Mouse (Mus musculus): ENCODE measurements around the gene Eng. TPM values are rescaled to one million over a fixed set of nuclear protein-coding genes. Genes with fewer than 3 reads are reported as not detected.
A peak's percentile ranks its signal among the peaks of the same experiment; 100 is the strongest.

Eng gene
- polyA plus RNA-seq, 1 experiment from 2014 or later, result 83.8 TPM

GRCm38 (mm10) chr2:32682721-32683417, 36.5 kb downstream of the Eng start:
- no peaks in the 10 kb centered on the region for H3K9me3 ChIP-seq (replicated peaks)
- H3K36me3 ChIP-seq, result peaks cover 70% of the 10 kb centered on the region
- WGBS, result 77% methylated on average over 14 of the region's 14 CpGs

GRCm38 (mm10) chr2:32683701-32684100, 37.3 kb downstream of the Eng start:
- Histone ChIP-seq H3K27ac (replicated peaks) (no peak overlapping the region), H3K9ac (no peak overlapping the region), H3K36me3 (peaks cover 64% of the 10 kb centered on the region), H3K4me3 (replicated peaks) (no peak overlapping the region), H3K4me1 (peaks cover 27% of the 10 kb centered on the region), H3K9me3 (replicated peaks) (no peaks in the 10 kb centered on the region), H3K4me2 (replicated peaks) (no peak overlapping the region), H3K27me3 (no peaks in the 10 kb centered on the region)
- no peak for ATAC-seq (ENCODE audit: insufficient number of reproducible peaks, low FRiP score, low TSS enrichment, low read depth)
- 91% methylated on average over 10 of the region's 10 CpGs for WGBS

More at GRCm38 (mm10) chr2:32682721-32683417, 36.5 kb downstream of the Eng start:
- peaks cover 27% of the 10 kb centered on the region for H3K4me1 ChIP-seq
- no peak overlapping the region for H3K4me3 ChIP-seq (replicated peaks)
- no peak overlapping the region for H3K9ac ChIP-seq
- H3K27ac ChIP-seq (replicated peaks), result no peak overlapping the region
- ATAC-seq (ENCODE audit: insufficient number of reproducible peaks, low FRiP score, low TSS enrichment, low read depth), result no peak
- H3K27me3 ChIP-seq, result no peaks in the 10 kb centered on the region
- H3K4me2 ChIP-seq (replicated peaks), result no peak overlapping the region

DNA sequence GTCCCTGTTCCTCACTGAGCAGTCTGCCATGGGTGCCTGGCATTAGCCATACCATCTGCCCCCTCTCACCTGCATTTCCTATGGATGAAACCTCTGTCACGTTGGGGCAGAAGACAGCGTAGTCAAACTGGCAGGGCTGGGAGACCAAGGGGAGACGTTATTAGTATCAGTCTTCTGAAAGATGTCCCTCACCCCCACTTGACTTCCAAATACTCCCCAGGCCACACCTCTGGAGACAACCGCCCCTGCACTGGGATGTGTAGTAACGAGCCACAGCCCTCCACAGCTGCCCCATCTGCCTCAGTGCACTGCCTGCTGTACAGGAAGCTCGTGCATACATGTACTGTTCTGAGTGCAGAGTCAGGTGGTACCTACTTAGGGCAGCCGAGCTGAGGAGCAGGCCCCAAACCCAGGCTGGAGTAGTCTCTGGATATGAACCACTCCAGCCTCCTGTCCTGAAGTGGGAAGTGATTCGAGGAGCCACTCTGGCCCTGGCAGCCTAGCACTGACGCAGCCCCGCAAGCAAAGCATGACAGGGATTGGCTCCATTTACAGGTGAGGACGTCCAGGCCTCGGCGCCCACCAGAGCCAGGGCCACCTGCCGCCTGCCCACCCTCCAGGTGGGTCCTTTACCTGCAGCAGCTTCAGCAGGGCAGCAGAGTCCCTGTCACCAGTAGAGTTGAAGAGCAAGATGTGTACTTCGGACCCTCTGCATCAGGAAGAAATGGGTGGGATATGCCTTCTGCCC, 38.5 kb downstream of the Eng start:
- Histone ChIP-seq H3K9me3 (replicated peaks) (no peaks in the 10 kb centered on the region), H3K4me3 (replicated peaks) (no peak overlapping the region), H3K36me3 (peaks cover 59% of the 10 kb centered on the region), H3K27ac (replicated peaks) (no peak overlapping the region), H3K27me3 (no peaks in the 10 kb centered on the region), H3K4me1 (peaks cover 30% of the 10 kb centered on the region), H3K4me2 (replicated peaks) (no peak overlapping the region), H3K9ac (no peak overlapping the region)
- no peak for ATAC-seq (ENCODE audit: insufficient number of reproducible peaks, low FRiP score, low TSS enrichment, low read depth)
- whole genome bisulfite sequencing, result 88% methylated on average over 15 of the region's 15 CpGs

DNA sequence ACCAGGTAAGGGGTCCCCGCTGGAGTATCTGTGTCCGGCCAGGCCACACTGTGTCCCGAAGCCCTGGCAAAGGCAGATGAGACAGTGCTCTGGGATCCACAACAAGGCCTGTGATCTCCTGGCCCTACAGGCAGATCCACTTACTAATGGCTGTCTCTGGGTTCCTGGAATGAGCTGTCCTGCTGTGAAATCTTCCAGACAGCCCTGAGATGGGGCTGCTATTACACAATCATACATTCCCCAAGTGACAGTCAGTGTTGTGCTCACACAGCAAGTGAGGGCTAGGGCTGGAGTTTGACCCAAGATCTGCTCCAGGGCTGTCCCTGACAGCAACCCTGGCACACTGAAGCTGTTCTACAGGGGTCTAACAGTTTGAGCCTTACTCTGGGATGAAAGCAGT, 39.4 kb downstream of the Eng start:
- H3K4me3 ChIP-seq (replicated peaks), result no peak overlapping the region
- peaks cover 20% of the 10 kb centered on the region for H3K4me1 ChIP-seq
- peaks cover 59% of the 10 kb centered on the region for H3K36me3 ChIP-seq
- no peaks in the 10 kb centered on the region for H3K9me3 ChIP-seq (replicated peaks)
- 84% methylated on average over 3 of the region's 3 CpGs for WGBS
- H3K9ac ChIP-seq, result no peak overlapping the region
- no peaks in the 10 kb centered on the region for H3K27me3 ChIP-seq
- H3K27ac ChIP-seq (replicated peaks), result no peak overlapping the region
- H3K4me2 ChIP-seq (replicated peaks), result no peak overlapping the region
- ATAC-seq (ENCODE audit: insufficient number of reproducible peaks, low FRiP score, low TSS enrichment, low read depth), result no peak

DNA sequence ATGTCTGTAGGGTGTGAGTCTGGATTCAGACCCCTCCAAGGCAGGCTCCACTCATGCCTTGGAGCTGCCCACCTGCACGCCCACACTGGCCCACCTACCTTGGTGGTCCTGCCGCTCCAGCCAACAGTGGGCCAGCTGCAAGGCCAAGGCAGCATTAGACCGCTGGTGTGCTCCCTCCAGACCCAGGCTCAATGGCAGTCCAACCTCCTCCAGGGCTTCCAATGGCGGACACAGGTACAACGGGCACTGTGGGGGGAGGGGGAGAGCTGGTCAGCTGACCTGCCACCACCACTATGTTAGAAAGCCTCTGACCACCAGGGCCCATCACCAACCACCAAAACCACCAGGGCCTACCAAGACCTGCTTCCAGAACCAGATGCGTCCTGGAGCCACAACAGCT, 40.2 kb downstream of the Eng start:
- H3K36me3 ChIP-seq, result peaks cover 61% of the 10 kb centered on the region

GRCm38 (mm10) chr2:32687562-32687961, 41.2 kb downstream of the Eng start:
- H3K9me3 ChIP-seq (replicated peaks), result no peaks in the 10 kb centered on the region
- no peak for ATAC-seq (ENCODE audit: insufficient number of reproducible peaks, low FRiP score, low TSS enrichment, low read depth)
- H3K27ac ChIP-seq (replicated peaks), result no peak overlapping the region
- no peak overlapping the region for H3K9ac ChIP-seq
- no peaks in the 10 kb centered on the region for H3K27me3 ChIP-seq
- no peak overlapping the region for H3K4me3 ChIP-seq (replicated peaks)
- WGBS, result 92% methylated on average over 8 of the region's 8 CpGs
- peaks cover 61% of the 10 kb centered on the region for H3K36me3 ChIP-seq
- H3K4me2 ChIP-seq (replicated peaks), result no peak overlapping the region
- peaks cover 13% of the 10 kb centered on the region for H3K4me1 ChIP-seq

More for the DNA sequence above, 40.2 kb downstream of the Eng start:
- H3K9me3 ChIP-seq (replicated peaks), result no peaks in the 10 kb centered on the region
- H3K9ac ChIP-seq, result no peak overlapping the region
- no peaks in the 10 kb centered on the region for H3K27me3 ChIP-seq
- peaks cover 14% of the 10 kb centered on the region for H3K4me1 ChIP-seq
- no peak overlapping the region for H3K4me3 ChIP-seq (replicated peaks)
- no peak overlapping the region for H3K4me2 ChIP-seq (replicated peaks)
- ATAC-seq (ENCODE audit: insufficient number of reproducible peaks, low FRiP score, low TSS enrichment, low read depth), result no peak
- H3K27ac ChIP-seq (replicated peaks), result no peak overlapping the region
- 93% methylated on average over 6 of the region's 6 CpGs for WGBS

GRCm38 (mm10) chr2:32689420-32689819, 43.0 kb downstream of the Eng start:
- Histone ChIP-seq H3K27me3 (no peaks in the 10 kb centered on the region), H3K36me3 (peaks cover 42% of the 10 kb centered on the region), H3K4me1 (peaks cover 25% of the 10 kb centered on the region), H3K9ac (no peak overlapping the region), H3K4me2 (replicated peaks) (no peak overlapping the region), H3K9me3 (replicated peaks) (no peaks in the 10 kb centered on the region), H3K4me3 (replicated peaks) (no peak overlapping the region), H3K27ac (replicated peaks) (no peak overlapping the region)
- WGBS, result 16% methylated on average over 5 of the region's 5 CpGs
- ATAC-seq (ENCODE audit: insufficient number of reproducible peaks, low FRiP score, low TSS enrichment, low read depth), result no peak

DNA sequence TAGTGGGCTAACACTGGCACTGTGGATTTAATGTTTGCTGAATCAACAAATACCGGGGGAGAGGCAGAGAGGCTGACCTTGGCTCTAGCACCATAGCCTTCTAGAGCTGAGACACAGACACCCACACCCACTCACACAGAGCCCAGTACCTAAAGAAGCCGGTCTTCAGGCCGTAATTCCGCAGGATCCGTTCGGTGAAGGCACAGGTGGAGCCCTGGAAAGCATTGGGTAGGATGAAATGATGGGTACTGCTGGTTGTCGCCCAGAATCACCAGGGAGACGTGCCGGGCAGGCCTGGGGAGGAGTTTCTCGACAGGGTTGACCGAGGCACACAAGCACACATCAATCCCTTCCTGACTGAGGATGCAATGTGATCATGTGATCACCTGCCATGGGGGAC, 44.6 kb downstream of the Eng start:
- H3K27ac ChIP-seq (replicated peaks), result no peak overlapping the region
- no peak for ATAC-seq (ENCODE audit: insufficient number of reproducible peaks, low FRiP score, low TSS enrichment, low read depth)
- H3K4me2 ChIP-seq (replicated peaks), result no peak overlapping the region
- H3K4me1 ChIP-seq, result peaks cover 27% of the 10 kb centered on the region
- H3K36me3 ChIP-seq, result peaks cover 26% of the 10 kb centered on the region
- H3K9me3 ChIP-seq (replicated peaks), result no peaks in the 10 kb centered on the region
- no peaks in the 10 kb centered on the region for H3K27me3 ChIP-seq
- WGBS, result 82% methylated on average over 11 of the region's 11 CpGs
- H3K4me3 ChIP-seq (replicated peaks), result no peak overlapping the region
- no peak overlapping the region for H3K9ac ChIP-seq

- H3K27me3 ChIP-seq, result no peaks in the 10 kb centered on the region
- H3K4me1 ChIP-seq, result peaks cover 24% of the 10 kb centered on the region
- H3K9me3 ChIP-seq (replicated peaks), result no peaks in the 10 kb centered on the region
- peaks cover 11% of the 10 kb centered on the region; the same call in 1 of the 2 replicates for H3K36me3 ChIP-seq
- H3K4me3 ChIP-seq (replicated peaks), result peak overlapping the region; percentile 88; the same call in 1 of the 2 replicates
- peak overlapping the region; percentile 80 for H3K4me2 ChIP-seq (replicated peaks)
- ATAC-seq (ENCODE audit: insufficient number of reproducible peaks, low FRiP score, low TSS enrichment, low read depth), result no peak
- 88% methylated on average over 14 of the region's 14 CpGs for WGBS
- no peak overlapping the region for H3K27ac ChIP-seq (replicated peaks)
- 0 out of 2 replicates have a peak overlapping the region, but pooled peaks have one; percentile 0 for H3K9ac ChIP-seq
These were observed 46.1 kb downstream of the Eng start for GRCm38 (mm10) chr2:32692496-32692895.

- no peak for ATAC-seq (ENCODE audit: insufficient number of reproducible peaks, low FRiP score, low TSS enrichment, low read depth)
- H3K4me1 ChIP-seq, result peaks cover 24% of the 10 kb centered on the region
These were observed 46.9 kb downstream of the Eng start for GRCm38 (mm10) chr2:32693282-32693681.

GRCm38 (mm10) chr2:32693823-32694411, 47.5 kb downstream of the Eng start:
- Histone ChIP-seq H3K4me1 (peaks cover 24% of the 10 kb centered on the region), H3K9me3 (replicated peaks) (no peaks in the 10 kb centered on the region), H3K36me3 (0 out of 2 replicates have a peak, but pooled peaks cover 6% of the 10 kb centered on the region), H3K27ac (replicated peaks) (peak overlapping the region; percentile 92), H3K27me3 (no peaks in the 10 kb centered on the region), H3K4me2 (replicated peaks) (peak overlapping the region; percentile 80), H3K4me3 (replicated peaks) (peak overlapping the region; percentile 88), H3K9ac (peak overlapping the region; percentile 84)
- ATAC-seq (ENCODE audit: insufficient number of reproducible peaks, low FRiP score, low TSS enrichment, low read depth), result peak; percentile 98
- under 1% methylated on average over 51 of the region's 51 CpGs for WGBS

More at GRCm38 (mm10) chr2:32693282-32693681, 46.9 kb downstream of the Eng start:
- Histone ChIP-seq H3K27me3 (no peaks in the 10 kb centered on the region), H3K36me3 (0 out of 2 replicates have a peak, but pooled peaks cover 6% of the 10 kb centered on the region), H3K9ac (peak overlapping the region; percentile 84), H3K4me2 (replicated peaks) (peak overlapping the region; percentile 80), H3K9me3 (replicated peaks) (no peaks in the 10 kb centered on the region), H3K4me3 (replicated peaks) (peak overlapping the region; percentile 88), H3K27ac (replicated peaks) (peak overlapping the region; percentile 92)
- WGBS, result 11% methylated on average over 7 of the region's 7 CpGs

All from embryonic facial prominence, embryonic 15.5 days (tissue).